Mouse (Mus musculus): ENCODE data around the gene 1110065P20Rik. TPM values are rescaled to one million over a fixed set of nuclear protein-coding genes. Genes with fewer than 3 reads are reported as not detected.

The 1110065P20Rik gene
- total RNA-seq, 2 experiments from 2014 or later, result 88.7 to 91.2 TPM

GRCm38 (mm10) chr4:124849631-124850260 lies 1.2 kb downstream of the 1110065P20Rik start:
- intact Hi-C loops (cut with DNase I), result no loop called here
- peak; percentile 72 to 90 for DNase-seq (ENCODE audit: low spot score in 2 of 2)

GRCm38 (mm10) chr4:124847573-124847972 lies 3.4 kb downstream of the 1110065P20Rik start:
- intact Hi-C loops (cut with DNase I), result loop anchor here (2.0 kb wide), 1 partner anchor 45 kb away; the partner anchor contains the start of gene Mtf1
- DNase-seq (ENCODE audit: low spot score in 2 of 2), result peak; percentile 89 to 93

- DNase-seq (ENCODE audit: low spot score in 2 of 2), result no peak
- intact Hi-C loops (cut with DNase I), result no loop called here
These were observed 7.5 kb downstream of the 1110065P20Rik start for GRCm38 (mm10) chr4:124843493-124843892.

GRCm38 (mm10) chr4:124840998-124841397 lies 10.0 kb downstream of the 1110065P20Rik start:
- intact Hi-C loops (cut with DNase I), result no loop called here
- DNase-seq (ENCODE audit: low spot score in 2 of 2), result no peak

GRCm38 (mm10) chr4:124838035-124838700 lies 12.8 kb downstream of the 1110065P20Rik start:
- intact Hi-C loops (cut with DNase I), result no loop called here
- DNase-seq (ENCODE audit: low spot score in 2 of 2), result no peak

GRCm38 (mm10) chr4:124832796-124833195 lies 18.2 kb downstream of the 1110065P20Rik start:
- no peak for DNase-seq (ENCODE audit: low spot score in 2 of 2)

GRCm38 (mm10) chr4:124829671-124830070 lies 21.3 kb downstream of the 1110065P20Rik start:
- intact Hi-C loops (cut with DNase I), result no loop called here
- no peak for DNase-seq (ENCODE audit: low spot score in 2 of 2)

More at GRCm38 (mm10) chr4:124832796-124833195, 18.2 kb downstream of the 1110065P20Rik start:
- intact Hi-C loops (cut with DNase I), result no loop called here

GRCm38 (mm10) chr4:124825371-124825965 lies 25.5 kb downstream of the 1110065P20Rik start:
- intact Hi-C loops (cut with DNase I), result no loop called here
- no peak for DNase-seq (ENCODE audit: low spot score in 2 of 2)

GRCm38 (mm10) chr4:124824967-124825366 lies 26.0 kb downstream of the 1110065P20Rik start:
- DNase-seq (ENCODE audit: low spot score in 2 of 2), result no peak
- intact Hi-C loops (cut with DNase I), result no loop called here

GRCm38 (mm10) chr4:124818832-124819231 lies 32.2 kb downstream of the 1110065P20Rik start:
- no peak for DNase-seq (ENCODE audit: low spot score in 2 of 2)
- intact Hi-C loops (cut with DNase I), result no loop called here

GRCm38 (mm10) chr4:124817803-124818202 lies 33.2 kb downstream of the 1110065P20Rik start:
- intact Hi-C loops (cut with DNase I), result no loop called here
- DNase-seq (ENCODE audit: low spot score in 2 of 2), result no peak

- no peak for DNase-seq (ENCODE audit: low spot score in 2 of 2)
- intact Hi-C loops (cut with DNase I), result no loop called here
These were observed 35.1 kb downstream of the 1110065P20Rik start for GRCm38 (mm10) chr4:124815901-124816300.

- peak; percentile 62 to 77 for DNase-seq (ENCODE audit: low spot score in 2 of 2)
- intact Hi-C loops (cut with DNase I), result no loop called here
These were observed 39.5 kb downstream of the 1110065P20Rik start for GRCm38 (mm10) chr4:124811347-124811975.

- intact Hi-C loops (cut with DNase I), result no loop called here
These were observed 40.9 kb downstream of the 1110065P20Rik start for GRCm38 (mm10) chr4:124810056-124810455.

GRCm38 (mm10) chr4:124809136-124809883 lies 41.7 kb downstream of the 1110065P20Rik start:
- intact Hi-C loops (cut with DNase I), result no loop called here
- DNase-seq (ENCODE audit: low spot score in 2 of 2), result no peak

More at GRCm38 (mm10) chr4:124810056-124810455, 40.9 kb downstream of the 1110065P20Rik start:
- DNase-seq (ENCODE audit: low spot score in 2 of 2), result no peak

- no peak for DNase-seq (ENCODE audit: low spot score in 2 of 2)
- intact Hi-C loops (cut with DNase I), result no loop called here
These were observed 42.5 kb downstream of the 1110065P20Rik start for GRCm38 (mm10) chr4:124808511-124808910.

GRCm38 (mm10) chr4:124803406-124803805 lies 47.6 kb downstream of the 1110065P20Rik start:
- no peak for DNase-seq (ENCODE audit: low spot score in 2 of 2)
- intact Hi-C loops (cut with DNase I), result loop anchor here (2.0 kb wide), 1 partner anchor 43 kb away; no protein-coding TSS in a partner anchor

- peak; percentile 95 for DNase-seq (ENCODE audit: low spot score in 2 of 2)
- intact Hi-C loops (cut with DNase I), result loop anchor here (2.0 kb wide), 1 partner anchor 44 kb away; no protein-coding TSS in a partner anchor
These were observed 48.4 kb downstream of the 1110065P20Rik start for GRCm38 (mm10) chr4:124802309-124803260.

Measured in left cerebral cortex, postnatal 14 days (tissue).